Mouse (Mus musculus) heart, postnatal 4 days (tissue): ENCODE measurements around the gene Vgll2. TPM values are rescaled to one million over a fixed set of nuclear protein-coding genes. Genes with fewer than 3 reads are reported as not detected.

ENCODE experiments used
- DNase-seq: peaks from one replicate; pipeline ENCODE4 v3.0.0; 2021
- total RNA-seq, 2 experiments: library from RNA; stranded (reverse); gene quantifications; 2 replicates each; pipeline ENCODE4 v1.2.3; 2021

The Vgll2 gene
- total RNA-seq = not detected

DNA sequence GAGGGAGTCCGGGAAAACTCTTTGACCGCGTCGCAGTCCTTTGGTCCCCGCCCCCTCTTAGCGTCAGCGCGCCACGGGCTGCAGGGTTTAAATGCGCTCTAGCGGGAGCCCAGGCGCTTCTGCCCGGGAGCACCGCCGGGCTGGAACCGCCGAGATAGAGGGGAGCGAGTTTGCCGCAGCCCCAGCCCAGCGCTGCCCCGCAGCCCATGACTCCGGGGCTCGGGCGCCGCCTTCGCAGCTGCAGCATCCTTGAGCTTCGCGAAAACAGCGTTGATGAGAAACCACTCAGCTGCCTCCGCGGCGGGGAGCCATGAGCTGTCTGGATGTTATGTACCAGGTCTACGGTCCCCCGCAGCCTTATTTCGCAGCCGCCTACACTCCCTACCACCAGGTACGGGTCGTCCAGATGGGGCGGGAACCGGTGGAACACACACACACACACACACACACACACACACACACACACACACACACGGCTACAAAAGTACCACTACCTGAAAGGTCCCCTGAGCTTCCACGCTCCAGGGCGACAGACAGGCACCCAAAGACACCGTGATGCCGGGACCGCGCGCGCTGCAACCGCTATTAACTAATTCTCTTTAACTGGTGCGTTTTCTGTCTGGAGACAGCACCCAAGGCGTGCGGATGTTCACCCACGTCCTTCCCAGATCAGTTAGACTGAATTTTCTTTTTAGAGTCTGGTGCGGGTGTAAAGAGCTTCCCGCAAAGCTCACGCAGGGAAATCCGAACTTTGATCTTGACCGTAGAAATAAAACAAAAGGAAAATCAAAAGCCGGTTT is at the start of gene Vgll2:
Gene Vgll2, plus strand, starts transcription at position 90 of the 800 bp plus-strand sequence.
- peak; percentile 28 for DNase-seq

- DNase-seq = no peak
Observed at GRCm38 (mm10) chr10:51975137-51975536, 47.2 kb upstream of the Vgll2 start.

- DNase-seq = no peak
Observed at GRCm38 (mm10) chr10:51975587-51975986, 46.7 kb upstream of the Vgll2 start.

GRCm38 (mm10) chr10:51981651-51982050 is 40.7 kb upstream of the Vgll2 start:
- no peak for DNase-seq

- no peak for DNase-seq
Observed at GRCm38 (mm10) chr10:51982395-51982794, 39.9 kb upstream of the Vgll2 start.

DNA sequence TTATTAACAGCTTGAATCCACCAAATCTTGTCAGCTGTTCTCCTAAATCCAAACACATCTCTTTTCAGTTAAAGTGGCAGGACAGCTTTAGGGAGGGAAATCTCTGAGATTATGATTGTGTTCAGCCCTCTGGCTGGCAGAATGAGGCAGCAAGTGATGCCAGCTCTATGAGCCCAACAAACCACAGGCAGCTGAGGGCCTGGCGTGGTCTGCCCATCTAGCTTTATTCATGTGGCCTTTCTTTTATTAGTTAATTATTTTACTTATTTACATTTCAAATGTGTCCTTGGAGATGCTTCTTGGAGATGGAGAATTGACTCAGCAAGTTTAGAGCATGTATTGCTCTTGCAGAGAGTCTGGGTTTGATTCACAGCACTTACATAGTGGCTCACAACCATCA is 3.8 kb upstream of the Vgll2 start:
- DNase-seq = no peak

DNA sequence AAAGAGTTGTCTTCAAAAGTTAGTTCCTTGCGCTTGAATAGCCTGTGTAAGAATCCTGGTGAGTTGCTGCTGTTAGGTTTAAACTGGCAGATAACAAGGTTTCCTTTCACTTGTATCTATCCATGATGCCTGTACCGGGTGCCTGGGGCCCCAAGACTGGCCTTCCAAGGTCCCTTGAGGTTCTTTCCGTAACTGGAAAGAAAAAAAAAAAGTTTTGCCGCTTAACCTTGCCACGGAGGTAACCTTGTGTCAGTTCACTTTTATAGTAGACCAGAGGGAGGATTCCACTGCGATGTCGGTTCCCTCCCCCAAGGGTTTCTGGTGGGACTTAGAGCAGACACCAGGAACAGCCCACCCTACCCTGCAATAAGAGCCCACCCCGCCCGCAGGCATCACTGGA is 1.1 kb upstream of the Vgll2 start:
- DNase-seq = no peak

DNA sequence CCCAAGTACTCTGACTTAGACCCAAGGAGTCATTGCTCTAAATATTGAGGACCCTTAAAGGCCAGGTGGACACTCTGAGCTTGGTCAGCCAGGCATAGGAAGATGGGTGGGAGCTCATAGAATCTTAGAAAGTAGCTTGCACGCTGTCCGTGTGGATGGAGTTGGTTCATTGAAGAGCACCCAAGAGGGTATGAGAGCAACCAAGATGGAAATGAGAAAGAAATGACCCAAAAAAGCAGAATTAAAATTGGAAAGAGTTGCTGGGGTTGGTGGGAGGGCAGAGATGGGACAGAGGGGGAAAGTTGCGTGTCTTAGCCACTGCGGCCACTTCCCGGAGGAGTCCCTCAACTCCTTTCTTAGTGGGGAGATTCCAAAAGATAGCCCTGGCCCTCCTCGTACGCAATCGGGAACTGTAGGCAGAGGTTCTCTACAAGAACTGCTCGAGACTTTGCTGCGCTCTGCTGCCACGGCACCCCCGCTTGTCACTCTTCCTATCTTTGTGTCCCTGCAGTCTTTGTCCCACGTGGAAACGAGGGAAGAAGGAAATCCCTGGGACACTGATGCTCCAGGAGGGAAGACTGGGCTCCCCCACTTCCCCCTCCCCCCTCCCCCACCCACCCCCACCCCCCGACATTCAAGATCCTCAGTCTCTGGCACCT is 437 bp upstream of the Vgll2 start:
- no peak for DNase-seq

GRCm38 (mm10) chr10:52023213-52024052 is 1.1 kb downstream of the Vgll2 start:
- DNase-seq = no peak

DNA sequence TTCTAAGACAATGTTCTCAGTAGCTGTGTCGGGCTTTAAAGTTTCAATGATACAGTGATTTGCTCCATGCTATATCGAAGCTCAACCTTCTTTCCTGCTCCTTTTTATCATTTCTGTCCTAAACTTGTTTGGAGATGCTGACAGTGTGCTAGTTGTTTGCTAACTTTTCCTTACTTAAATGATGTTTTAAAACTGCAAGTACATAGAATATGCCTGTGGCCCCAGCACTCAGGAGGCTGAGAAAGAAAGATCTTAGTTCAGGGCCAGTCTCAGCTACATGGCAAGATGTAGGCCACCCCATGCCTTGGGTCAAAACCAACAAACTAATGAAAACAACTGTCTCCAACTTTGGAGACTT is 1.7 kb downstream of the Vgll2 start:
- DNase-seq = no peak

DNA sequence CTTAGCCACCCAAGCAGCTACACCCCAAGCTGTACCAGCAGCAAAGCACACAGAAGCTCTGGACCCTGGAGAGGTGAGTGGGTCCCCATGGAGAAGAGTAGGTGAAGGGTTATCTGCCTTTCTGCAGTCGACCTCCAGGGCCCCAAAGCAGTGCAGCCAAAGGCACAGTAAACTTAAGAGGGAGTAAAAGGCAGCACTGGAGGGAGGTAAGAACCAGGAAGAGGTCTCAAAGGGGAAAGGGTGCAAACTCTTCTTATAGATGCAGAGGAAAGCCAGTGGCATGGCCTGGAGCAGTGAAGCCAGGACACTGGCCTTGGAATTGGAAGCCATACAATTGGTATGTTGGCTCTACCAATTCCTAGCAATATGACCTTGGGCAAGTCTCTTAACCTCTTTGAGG is 3.0 kb downstream of the Vgll2 start:
- DNase-seq = no peak

DNA sequence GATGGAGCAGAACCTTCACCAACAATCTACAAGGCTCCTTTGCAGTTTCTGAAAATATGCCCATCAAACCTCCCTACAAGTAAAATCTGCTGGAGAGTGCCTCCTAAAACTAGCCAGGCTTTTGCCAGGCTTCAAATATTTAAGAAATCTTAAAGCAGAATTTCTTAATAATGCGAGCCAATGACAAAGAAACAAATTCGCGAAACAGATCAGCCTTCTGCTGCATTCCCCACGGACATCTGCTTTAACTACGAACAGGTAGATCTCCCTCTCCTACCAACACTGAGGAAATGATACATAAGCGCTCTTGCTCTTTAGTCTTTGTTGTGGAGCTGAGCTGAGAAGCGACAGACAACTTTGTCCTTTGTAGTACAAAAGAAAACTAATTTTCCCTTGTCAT is 3.5 kb downstream of the Vgll2 start:
- no peak for DNase-seq

DNA sequence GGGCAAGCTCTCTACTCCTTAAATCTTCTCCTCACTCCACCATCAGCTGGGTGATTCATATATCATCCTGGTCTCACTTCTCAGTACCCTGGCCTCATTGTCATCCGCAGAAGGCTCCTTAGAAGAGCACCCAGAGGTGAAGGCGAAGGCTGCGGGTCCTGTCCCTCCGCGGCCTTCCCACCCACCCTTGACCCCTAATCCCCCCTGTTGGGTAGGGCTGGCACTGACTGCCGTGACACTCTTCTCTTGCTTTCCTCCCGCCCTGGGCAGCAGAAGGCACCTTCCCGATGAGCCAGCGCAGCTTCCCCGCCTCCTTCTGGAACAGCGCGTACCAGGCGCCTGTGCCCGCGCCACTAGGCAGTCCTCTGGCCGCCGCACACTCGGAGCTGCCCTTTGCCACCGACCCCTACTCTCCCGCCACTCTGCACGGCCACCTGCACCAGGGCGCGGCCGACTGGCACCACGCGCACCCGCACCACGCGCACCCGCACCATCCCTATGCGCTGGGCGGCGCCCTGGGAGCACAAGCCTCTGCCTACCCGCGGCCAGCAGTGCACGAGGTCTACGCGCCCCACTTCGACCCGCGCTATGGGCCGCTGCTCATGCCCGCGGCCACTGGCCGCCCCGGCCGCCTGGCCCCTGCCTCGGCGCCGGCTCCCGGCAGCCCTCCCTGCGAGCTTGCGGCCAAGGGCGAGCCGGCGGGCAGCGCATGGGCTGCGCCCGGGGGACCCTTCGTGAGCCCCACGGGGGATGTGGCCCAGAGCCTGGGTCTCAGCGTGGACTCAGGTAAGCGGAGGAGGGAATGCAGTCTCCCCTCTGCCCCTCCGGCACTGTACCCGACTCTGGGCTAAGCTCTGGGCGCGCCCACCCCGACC is 5.1 kb downstream of the Vgll2 start:
- DNase-seq = peak; percentile 10

- no peak for DNase-seq
Observed at GRCm38 (mm10) chr10:52028561-52029370, 6.5 kb downstream of the Vgll2 start.

- DNase-seq = no peak
Observed at GRCm38 (mm10) chr10:52029421-52030080, 7.2 kb downstream of the Vgll2 start.

- DNase-seq = no peak
Observed at GRCm38 (mm10) chr10:52033729-52034128, 11.4 kb downstream of the Vgll2 start.

GRCm38 (mm10) chr10:52039392-52039791 is 17.1 kb downstream of the Vgll2 start:
- DNase-seq = no peak

DNA sequence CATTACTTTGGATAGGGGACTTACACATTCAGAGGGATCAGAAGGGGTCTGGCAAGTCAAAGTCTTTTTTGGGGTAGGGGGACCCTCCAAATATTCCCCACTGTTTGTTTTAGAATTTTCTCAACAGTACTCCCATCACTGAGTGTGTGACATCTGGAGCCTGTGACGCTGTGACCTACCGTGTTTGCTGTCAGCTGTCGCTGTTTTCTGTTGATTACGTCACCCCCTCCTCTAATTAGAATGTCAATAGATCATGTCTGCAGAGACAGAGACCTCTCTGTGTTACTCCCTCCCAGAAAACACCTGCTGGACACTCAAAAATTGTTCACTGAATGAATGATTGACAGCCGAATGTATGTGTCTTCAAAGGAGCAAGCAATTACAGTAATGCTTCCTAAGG is 20.8 kb downstream of the Vgll2 start:
- DNase-seq = no peak

GRCm38 (mm10) chr10:52048287-52048686 is 26.0 kb downstream of the Vgll2 start:
- DNase-seq = no peak

DNA sequence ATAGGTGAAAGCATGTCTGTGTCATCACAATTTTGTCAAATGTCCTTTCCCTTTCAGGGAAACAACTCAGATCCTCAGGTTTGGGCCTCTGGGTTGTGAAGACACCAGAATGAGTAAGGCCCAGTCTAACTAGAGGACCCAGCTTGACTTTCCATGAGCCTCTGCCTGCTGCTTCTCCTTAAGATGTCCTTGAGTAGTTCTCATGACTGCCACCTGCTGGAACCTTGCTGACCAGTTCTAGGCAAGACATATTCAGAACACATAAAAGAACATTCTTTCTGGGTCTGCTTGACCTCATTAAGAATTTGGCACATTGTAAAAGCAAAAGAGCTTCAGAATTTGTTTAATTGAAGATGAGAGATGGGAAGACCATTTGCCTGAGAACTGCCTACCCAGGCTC is 50.2 kb downstream of the Vgll2 start:
- DNase-seq = peak; percentile 69
